Mouse (Mus musculus): ENCODE measurements at regions not wholly inside any gene's neighbourhood (a gene's known extent, or its start where the extent isn't known, plus 50 kb on each side); places are given as distances from the start of the nearest gene placed in this dataset.

DNA sequence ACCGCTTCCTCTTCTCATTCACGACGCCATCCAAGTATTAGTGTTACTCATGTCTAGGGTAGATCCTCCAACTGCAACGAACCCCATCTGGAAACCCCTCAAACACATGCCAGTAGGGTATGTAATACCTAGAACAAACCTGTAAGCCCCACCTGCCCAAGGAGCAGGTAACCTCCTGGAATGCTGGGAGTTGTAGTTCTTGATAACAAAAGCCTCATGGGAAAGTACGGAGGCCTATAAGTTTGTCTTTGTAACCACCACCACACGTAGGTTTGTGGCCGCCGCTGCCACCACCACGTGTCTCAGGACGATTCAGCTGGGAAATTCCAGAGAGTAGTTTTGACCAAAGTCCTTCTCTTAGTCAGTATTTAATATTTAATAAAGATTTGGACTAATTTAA is 107.4 kb upstream of the Unc5b start:
- DNase-seq (ENCODE audit: inconsistent age in 2 of 2, low spot score in 1 of 2): no peak

DNA sequence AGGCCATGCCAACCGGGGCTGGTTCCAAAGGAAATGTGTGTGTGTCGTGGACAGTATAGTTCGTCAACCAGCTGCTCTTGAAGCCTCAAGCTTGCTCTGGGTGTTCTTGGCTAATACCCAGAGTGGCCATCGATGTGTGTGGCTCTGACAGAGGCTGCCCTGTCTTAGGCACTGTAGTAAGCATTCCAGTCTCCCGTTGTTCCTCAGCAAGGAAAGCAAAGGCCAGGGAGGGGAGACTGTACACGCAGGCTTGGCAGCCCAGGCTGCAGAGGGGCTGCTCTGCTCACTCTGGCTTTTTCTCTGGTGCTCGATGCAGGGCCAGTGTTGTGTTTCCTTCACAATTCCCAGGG is 106.1 kb upstream of the Unc5b start:
- DNase-seq (ENCODE audit: inconsistent age in 2 of 2, low spot score in 1 of 2): no peak

DNA sequence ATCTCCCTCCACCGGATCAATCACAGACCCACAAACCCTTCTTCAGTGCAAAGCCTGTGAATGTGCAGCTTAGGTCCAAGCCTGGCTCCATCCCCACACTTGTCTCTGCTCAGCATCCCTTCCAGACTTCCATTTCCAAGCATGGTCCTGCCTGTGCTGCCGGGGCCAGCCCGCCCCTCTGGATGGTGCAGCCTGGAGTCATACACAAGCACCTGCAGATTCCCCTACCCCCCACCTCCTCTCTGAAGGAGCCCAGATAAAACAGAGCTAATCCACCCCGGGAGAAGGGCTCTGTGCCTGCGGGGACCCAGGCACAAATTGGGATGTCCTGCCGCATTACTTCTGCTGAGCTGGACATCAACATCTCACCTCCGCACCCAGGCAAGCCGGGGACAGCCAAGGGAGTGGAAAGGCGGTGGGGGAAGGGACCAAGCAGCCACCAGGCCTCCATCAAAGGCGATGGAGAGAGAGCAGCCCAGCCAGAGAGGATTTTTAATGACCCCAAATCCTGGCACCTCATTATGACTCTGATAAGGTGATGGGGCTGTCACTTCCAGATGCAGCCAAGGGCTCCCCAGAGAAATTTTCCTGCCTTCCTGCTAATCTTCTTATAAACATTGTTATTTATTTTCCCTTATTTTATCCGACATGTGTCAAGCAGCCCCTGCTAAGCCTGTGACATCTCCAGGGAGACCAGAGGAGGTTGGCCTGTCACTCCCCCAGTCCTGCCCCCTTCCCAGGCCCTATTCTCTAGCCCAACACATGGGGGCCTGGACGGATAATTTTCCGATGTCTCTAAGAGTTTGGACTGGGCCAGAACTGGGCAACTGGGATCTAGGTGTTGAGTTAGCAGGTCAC is 105.5 kb upstream of the Unc5b start:
- no peak for DNase-seq (ENCODE audit: inconsistent age in 2 of 2, low spot score in 1 of 2)

DNA sequence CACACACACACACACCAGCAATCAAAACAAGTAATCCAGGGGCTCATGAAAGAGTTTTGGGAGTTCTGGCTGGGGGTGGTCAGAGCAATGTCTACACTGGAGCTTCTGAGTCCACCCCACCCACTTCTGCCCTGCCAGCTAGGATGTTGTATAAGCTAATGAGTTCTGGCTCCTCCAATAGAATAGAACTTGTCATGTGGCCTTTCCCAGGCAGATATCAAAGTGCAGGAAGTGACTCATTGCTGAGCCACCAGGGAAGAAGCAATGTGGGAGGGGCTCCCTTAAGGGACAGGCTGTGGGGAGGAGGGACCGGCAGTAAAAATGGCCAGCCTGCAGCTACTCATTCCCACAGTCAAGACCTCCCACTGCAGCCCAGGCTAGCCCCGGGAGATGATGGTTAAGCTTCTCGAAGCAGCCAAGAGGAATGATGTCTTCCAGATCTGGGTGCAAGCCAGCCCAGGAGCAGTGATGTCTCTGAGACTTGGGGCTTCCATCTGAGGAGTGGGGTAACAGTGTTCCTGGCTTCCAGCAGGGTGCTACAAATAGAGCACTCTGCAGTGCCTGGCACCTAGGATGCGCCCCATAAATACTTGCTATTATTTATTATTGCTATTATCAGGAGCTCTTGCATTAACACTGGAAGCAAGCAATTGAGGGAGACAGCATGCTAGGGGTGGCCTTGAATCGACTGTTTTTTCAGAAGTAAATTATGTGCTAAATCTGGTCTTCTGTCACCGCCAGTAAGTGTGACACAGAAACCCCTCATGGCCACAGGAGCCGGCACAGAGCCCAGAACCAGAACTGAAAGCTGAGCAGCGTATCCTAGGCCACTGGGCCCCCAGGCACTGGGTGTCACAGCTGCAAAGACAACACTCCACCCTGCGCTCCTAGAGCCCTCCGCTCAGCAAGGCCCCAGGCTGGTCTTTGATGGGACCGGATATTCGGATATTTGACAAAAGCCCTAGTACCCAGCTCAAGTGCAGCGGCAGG is 103.2 kb upstream of the Unc5b start:
- DNase-seq (ENCODE audit: inconsistent age in 2 of 2, low spot score in 1 of 2): peak; percentile 87 to 93

DNA sequence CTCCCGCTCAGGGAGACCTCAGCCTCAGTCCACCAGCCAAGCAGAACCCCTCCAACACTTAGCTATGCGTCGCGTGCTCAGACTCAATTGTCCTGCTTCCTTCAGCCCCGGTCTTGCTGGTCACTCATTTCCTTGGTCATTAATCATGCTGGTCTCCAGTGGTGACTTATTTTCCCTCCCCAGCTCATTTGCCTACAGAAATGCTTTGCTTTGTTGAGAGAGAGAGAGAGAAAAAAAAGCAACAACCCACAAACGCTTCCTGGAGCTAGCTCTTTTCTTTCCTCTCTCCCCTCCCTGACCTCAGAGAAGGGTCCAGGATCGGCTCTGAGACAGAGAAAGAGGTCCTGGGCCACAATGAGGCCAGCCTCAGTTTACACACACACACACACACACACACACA is 102.5 kb upstream of the Unc5b start:
- DNase-seq (ENCODE audit: inconsistent age in 2 of 2, low spot score in 1 of 2): peak; percentile 23 to 61

DNA sequence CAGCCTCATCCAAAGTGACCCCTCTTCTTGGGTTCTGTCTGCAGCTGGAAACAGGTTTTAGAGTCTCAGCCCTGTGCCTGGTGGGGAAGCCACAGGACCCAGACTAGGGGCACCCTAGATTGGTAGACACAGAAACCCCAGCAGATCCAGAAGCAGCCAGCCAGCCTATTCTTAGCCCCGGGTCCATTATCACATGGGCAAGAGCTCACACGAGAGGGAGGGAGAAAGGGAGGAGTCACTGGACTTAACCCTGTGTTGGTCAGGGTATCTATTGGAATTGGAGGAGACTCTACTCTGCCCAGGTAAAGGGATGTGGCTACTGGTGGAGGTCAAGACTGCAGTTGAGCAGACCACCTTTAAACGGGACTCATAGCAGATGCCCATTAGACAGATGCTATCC is 101.5 kb upstream of the Unc5b start:
- DNase-seq (ENCODE audit: inconsistent age in 2 of 2, low spot score in 1 of 2): peak in 1 of 2 experiments; percentile 42

DNA sequence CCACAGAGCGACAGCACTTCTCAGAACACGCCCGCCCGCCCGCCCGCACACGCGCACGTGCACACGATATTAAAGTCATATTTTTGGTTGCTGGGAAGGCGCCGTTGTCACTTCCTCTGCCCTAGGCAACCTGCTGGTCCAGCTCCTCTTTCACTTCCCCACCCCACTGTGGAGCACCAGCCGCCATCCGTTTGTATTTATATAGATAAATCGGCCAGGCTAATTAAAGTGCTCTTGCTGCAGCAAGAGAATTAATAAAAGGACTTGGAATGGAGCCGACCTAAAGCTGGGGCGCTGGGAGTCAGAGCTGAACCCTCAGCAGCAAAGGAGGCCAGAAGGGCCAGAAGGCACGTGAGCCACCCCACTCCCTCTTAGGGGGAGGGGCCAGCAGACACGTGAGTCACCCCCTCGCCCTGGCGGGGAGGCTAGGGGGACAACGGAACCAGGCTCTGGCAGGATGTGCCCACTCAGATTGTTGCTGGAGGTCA is 100.6 kb upstream of the Unc5b start:
- DNase-seq (ENCODE audit: inconsistent age in 2 of 2, low spot score in 1 of 2): peak; percentile 29 to 59

DNA sequence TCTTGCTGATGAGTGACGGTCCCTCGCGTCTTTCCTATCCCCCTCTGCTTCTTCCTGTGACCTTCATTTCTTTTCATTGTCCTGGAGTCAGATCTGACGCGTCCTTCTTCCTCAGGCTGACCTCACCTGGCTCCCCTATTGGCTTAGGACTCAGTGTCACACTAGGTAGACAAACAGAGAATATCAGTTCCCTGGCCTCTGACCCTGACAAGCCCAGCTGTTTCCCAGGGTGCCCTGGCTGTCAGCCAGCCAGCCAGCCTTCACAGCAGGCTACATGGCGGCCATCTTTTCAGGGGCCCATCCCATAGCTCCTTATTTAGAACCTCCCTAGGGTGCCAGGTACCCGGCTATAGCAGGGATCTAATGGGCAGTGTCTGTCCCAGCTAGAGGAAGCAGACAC is 97.3 kb upstream of the Unc5b start:
- peak in 1 of 2 experiments; percentile 47 for DNase-seq (ENCODE audit: inconsistent age in 2 of 2, low spot score in 1 of 2)

DNA sequence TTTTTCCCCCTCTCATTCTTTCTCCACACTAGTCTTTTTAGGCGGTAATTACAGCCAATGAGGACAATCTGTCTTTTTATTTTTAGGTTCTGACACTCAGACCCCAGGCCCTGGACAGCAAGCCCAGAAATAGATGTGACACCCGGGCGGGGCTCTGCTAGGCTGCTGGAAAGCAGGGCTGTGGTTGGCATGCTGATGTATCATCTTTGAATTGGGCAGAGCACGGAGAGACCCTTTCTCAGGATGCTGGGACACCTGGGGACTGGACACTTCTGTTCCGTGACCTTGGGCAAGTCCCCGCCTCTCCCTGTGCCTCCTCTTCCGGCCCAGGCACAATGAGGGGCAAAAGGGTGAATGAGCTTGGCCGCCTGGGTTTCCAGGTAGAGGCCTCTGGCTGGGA is 96.8 kb upstream of the Unc5b start:
- DNase-seq (ENCODE audit: inconsistent age in 2 of 2, low spot score in 1 of 2): no peak

DNA sequence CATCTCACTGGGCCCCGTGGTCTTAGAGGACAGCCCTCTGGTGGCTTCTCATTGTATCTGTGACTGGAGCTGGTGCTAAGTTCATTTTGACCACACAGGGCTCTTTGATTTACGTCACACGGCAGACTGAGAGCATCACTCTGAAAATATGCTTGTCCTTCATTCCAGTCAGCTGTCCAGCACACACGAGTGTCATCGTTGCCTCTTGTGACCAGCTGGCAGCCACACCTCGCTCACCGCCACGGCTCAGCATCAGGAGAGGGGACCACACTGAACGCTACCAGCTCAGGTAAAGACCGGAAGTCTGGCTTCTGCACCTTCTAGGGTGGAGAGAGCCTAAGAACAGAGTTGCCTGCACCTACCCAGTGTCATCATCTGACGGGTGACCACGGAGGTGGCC is 95.3 kb upstream of the Unc5b start:
- no peak for DNase-seq (ENCODE audit: inconsistent age in 2 of 2, low spot score in 1 of 2)

DNA sequence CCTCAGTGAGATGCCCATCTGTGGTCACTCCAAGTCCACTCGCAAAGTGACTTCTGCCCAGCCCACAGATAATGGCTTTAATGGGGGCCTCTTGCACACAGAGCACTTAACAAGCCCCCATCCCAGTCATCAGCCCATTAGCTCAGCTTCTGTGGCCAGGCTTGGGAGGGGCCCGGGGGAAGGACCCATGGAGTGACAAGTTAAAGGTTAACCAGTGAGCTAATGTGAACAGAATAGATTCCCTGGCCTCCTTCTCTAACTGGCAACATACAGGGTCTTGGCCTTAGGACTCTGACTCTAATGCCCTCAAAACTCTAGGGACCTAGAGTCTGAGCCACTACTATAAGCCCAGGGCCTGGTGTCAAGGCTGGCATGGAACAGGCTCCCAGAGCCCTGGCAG is 94.3 kb upstream of the Unc5b start:
- DNase-seq (ENCODE audit: inconsistent age in 2 of 2, low spot score in 1 of 2): no peak

DNA sequence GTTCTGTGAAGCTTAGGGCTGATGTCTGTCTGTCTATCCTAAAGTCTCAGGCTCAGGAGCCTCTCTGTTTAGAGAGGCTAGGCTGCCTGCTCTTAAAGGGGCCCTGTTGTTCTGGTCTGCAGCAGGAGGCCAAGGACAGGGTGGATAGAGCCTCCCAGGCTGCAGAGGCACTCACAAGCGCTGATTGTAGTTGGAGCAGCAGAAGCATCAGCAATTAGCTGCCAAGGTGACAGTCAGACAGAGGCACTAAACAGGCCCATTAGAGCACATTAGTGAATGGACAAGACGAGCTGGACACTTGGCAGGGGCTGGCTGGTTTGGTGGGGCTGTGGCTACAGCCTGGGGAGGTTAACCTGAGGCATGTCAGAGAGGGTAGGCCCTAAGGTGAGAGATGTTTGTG is 93.8 kb upstream of the Unc5b start:
- no peak for DNase-seq (ENCODE audit: inconsistent age in 2 of 2, low spot score in 1 of 2)

DNA sequence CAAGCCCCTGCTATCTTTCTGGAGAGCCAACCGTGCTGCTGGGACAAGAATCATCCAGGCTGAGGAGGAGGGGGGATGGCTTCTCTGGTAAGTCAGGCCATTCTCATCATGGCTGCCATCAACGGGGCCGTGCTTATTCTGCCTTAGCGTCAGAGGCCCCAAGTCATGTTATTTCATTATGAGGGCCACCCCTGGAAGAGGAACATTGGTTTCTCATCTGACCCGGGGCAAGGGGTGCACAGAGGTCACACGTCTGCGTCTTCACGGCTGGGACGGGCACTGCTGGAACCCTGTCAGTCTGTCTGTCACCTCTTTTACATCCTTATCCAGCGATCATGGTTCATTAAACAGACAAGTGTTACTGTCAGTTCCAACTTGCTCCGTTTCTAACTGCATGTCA is 92.4 kb upstream of the Unc5b start:
- DNase-seq (ENCODE audit: inconsistent age in 2 of 2, low spot score in 1 of 2): no peak

DNA sequence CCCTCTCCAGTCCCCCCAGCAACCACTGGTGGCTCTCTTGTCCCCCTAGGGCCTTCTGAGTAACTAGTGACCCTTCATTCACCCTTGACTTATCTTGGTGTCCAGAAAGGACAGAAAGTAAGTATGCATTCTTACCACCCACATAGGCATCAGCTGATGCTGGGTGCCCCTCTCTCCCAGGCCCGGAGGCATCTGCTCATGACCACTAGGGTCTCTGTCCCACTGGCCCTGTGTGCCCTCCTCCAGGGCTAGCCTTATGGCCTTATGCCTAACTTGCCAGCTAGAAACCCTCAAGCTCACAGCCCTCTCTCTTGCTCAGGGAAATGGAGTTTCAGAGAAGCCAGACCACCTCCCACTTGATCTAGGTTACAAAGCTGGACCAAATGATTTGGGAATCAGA is 89.2 kb upstream of the Unc5b start:
- DNase-seq (ENCODE audit: inconsistent age in 2 of 2, low spot score in 1 of 2): no peak

DNA sequence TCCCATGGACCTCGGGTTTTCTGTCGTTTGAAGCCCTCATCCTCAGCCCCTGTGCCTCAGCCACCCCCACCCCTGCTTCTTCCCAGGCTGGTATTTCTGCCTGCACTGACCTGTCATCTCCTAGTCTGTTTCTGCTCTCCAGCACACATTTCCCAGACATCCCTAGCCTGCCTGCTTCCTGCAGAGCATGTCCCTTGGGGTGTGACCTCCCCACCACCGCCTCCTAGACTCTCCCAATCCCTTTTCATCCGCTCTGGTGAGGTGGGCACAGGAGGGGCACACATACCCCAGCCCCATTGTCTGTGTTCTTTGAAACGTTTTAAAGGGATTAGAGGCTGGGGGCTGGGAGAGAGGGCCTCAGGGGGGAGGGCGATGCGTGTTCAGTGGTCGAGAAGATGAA is 86.6 kb upstream of the Unc5b start:
- DNase-seq (ENCODE audit: inconsistent age in 2 of 2, low spot score in 1 of 2): no peak

DNA sequence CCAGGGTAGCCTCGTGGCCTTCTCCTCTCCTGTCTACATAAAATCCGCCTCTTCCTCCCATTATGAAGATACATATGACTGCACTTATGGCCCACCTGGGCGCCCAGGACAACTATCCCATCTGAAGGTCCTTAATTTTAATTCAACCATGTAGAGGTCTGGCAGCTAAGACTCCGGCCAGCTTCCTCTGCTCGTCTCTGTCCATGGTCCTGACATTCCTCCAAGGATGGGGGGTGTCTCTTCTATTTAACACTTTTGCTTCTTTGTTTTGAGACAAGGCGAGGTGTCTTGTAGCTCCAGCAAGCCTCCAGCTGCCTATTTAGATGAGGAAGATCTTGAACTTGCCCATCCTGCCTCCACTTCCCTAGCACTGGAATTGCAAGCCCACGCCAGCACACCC is 83.0 kb upstream of the Unc5b start:
- no peak for DNase-seq (ENCODE audit: inconsistent age in 2 of 2, low spot score in 1 of 2)

DNA sequence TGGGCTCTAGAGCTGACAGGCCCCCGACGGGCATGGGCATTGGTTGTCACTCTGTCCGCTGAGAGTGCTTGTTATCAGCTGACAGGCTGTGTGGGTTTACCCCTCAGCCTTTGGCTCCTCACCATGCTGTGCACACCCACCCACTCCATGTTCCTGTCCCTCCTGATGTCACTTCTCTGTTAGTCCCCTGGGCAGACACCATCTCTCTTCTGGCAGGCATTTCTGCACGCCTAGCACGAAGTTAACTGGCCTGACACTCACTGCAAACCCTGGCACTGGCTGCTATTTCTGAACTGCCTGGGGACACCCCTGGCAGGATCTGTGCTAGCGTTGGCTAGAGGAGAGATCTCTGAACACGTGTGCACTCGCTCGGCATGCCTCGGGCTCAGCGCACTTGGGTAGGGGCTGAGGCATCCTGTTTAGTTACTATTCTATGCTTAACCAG is 82.1 kb upstream of the Unc5b start:
- no peak for DNase-seq (ENCODE audit: inconsistent age in 2 of 2, low spot score in 1 of 2)

DNA sequence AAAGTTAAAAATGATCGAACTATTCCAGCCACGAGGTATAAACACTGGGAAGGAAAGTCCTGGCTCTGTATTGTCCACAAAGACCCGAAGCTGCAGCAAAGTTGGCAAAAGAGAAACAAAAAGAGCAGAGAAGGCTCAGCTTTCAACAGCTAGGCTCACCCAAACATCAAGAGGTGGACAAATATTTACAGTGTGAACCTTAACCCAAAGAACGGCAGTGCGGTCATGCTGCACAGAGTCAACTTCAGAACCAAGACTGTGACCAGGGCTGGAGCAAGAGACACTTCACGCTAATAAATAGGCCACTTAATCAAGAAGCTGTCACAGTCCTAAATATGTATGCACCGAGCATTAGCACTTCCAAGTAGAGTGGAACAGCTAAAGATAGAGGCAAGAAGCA is 73.0 kb upstream of the Unc5b start:
- no peak for DNase-seq (ENCODE audit: inconsistent age in 2 of 2, low spot score in 1 of 2)

DNA sequence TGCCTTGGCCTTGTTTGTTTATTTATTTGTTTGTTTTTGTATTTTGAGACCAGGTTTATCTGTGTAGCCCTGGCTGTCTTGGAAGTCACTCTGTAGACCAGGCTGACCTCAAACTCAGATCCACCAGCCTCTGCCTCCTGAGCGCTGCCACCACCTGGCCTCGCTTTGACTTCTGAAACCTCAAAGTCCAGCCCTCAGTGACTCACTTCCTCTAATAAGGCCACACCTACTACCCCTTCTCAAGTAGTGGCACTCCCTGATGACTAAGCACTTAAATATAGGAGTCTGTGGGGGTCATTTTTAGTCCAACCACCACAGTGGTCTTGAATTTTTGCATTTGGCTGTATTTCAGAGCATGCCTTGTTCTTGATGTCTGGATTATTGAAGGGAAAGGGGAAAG is 69.6 kb upstream of the Unc5b start:
- no peak for DNase-seq (ENCODE audit: inconsistent age in 2 of 2, low spot score in 1 of 2)

DNA sequence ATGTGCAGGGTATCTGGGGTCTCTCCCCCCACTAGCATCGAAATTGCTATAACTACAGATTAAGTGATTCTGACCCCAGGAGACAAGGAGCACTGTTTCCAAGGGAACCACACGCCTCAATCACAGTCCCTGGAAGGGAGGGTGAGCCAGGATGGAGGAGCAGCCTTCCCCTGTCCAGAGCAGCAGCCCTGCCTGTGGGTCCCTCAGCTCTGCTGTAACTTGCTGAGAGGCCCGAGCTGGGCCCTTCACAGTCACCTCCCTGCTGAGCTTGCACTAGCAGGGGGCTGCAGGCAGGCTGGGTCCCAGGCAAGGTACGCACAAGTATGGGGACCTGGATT is 62.4 kb upstream of the Unc5b start:
- no peak for DNase-seq (ENCODE audit: inconsistent age in 2 of 2, low spot score in 1 of 2)

DNA sequence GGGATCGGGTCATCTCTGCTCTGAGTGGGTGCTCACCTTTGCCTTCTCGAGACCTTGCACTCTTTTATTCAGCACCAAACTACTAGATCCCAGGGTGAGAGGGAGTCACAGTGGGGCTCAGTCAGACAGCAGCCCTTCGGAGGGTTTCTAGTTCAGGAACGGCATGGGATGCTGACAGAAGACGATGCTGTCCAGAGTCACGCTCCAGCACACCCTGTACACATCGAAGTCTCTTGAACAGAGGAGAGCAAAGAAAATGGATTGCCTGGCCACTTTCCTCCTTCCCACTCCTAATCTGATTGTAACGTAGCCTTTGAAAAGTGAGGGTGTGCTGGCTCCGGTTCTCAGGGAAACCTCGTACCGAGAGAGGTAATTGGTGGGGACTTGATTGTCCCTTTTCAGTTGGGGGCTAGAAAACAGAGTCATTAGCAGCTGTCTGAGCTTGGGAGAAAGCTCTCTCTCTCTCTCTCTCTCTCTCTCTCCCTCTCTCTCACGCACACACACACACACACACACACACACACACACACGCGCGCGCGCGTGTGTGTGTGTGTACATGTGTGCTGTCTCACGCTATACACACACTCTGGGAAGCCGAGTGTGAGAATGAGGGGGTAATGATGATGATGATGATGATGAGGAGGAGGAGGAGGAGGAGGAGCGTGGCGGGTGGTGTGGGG is 61.9 kb upstream of the Unc5b start:
- peak in 1 of 2 experiments; percentile 63 for DNase-seq (ENCODE audit: inconsistent age in 2 of 2, low spot score in 1 of 2)

Measured in adrenal gland, adult (tissue).